Mouse (Mus musculus) embryo, embryonic 9.5 days (tissue): ENCODE data around the gene Wtap.
A peak's percentile ranks its signal among the peaks of the same experiment; 100 is the strongest.
"Not testable (repeated sequence)": the region's sequence is repeated elsewhere in the genome, so short reads cannot be mapped to it uniquely, and the experiment has no call there.

Source experiments
- DNase-seq: peaks from one replicate; pipeline ENCODE4 v3.0.0-alpha.2; 2017; ENCODE audit errors: extremely low spot score

The Wtap gene

GRCm38 (mm10) chr17:12994069-12994468 lies at the start of gene Wtap:
Gene Wtap, minus strand, starts transcription at chr17:12994169.
- no peak for DNase-seq

- DNase-seq: not testable (repeated sequence)
Measured at GRCm38 (mm10) chr17:13036627-13037192, 42.7 kb upstream of the Wtap start.

DNA sequence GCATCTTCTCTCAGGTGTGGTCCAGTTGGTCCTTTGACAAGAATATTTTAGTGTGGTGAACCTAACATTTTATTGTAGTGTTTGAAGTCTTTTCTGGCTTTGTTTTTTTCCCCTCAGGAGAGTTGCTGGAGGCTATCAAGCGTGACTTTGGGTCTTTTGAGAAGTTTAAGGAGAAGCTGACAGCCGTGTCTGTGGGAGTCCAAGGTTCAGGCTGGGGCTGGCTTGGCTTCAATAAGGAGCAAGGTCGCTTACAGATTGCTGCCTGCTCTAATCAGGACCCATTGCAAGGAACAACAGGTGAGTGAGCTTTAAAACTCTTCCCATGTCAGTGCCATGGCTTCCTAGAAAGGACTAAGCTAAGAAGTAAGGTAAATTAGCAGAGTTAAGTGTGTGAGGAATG lies 19.3 kb upstream of the Wtap start:
- DNase-seq: no peak

DNA sequence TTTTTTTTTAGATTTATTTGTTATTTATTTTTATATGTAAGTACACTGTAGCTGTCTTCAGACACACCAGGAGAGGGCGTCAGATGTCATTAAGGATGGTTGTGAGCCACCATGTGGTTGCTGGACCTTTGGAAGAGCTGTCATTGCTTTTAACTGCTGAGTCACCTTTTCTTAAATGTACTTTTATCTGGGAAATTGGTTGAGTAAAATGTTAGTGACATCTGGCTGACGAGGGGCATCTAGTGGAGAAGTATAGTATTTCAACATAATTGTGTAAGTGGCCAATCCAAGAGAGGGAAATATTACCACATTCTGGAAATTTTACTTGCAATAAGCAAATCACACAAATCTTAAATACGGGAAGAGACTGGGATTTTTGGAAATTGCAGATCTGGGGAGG lies 15.9 kb upstream of the Wtap start:
- peak; percentile 37 for DNase-seq

- peak; percentile 14 for DNase-seq
Measured at GRCm38 (mm10) chr17:13008528-13008927, 14.6 kb upstream of the Wtap start.

DNA sequence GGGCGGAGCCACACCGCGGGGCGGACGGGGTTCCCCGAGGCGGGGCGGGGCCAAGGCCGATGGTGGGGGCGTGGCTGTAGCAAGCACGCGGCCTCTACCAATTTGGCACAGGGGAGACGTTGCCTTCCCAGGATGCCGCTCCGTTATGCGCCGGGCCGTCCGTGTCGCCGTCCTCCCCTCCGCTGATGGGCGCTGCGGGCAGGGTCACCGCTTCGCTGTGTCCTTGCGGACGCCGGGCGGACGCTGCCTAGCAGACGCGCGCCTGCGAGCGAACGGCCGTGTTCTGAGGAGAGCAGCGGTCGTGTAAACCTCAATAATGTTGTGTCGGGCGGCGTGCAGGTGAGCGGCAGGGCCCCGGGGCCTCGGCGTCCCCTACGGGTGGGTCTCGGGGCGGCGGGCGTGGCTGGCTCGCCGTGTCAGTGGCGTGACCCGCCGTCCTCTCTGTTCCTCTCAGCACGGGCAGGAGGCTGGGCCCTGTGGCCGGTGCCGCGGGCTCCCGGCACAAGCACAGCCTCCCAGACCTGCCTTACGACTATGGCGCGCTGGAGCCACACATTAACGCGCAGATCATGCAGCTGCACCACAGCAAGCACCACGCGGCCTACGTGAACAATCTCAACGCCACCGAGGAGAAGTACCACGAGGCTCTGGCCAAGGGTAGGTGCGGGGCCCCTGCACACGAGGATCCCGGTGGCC lies 13.9 kb upstream of the Wtap start:
- DNase-seq: peak; percentile 99

GRCm38 (mm10) chr17:13006984-13007383 lies 13.0 kb upstream of the Wtap start:
- peak; percentile 16 for DNase-seq

DNA sequence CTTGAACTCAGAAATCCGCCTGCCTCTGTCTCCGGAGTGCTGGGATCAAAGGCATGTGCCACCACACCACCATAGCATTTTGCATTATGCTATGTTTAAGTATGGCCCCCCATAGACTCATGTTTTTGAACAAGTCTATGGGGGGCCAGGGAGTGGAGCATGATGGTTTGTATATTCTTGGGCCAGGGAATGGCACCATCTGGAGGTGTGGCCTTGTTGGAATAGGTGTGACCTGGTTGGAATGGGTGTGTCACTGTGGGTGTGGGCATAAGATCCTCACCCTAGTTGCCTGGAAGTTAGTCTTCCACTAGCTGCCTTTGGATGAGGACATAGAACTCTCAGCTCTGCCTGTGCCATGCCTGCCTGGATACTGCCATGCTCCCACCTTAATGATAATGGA lies 12.6 kb upstream of the Wtap start, which contains the start of gene Sod2:
Sod2 (plus strand) TSS at position 301 of the 400 bp plus-strand sequence.
- DNase-seq: not testable (repeated sequence)

- not testable (repeated sequence) for DNase-seq
Measured at GRCm38 (mm10) chr17:13004436-13004835, 10.5 kb upstream of the Wtap start.

DNA sequence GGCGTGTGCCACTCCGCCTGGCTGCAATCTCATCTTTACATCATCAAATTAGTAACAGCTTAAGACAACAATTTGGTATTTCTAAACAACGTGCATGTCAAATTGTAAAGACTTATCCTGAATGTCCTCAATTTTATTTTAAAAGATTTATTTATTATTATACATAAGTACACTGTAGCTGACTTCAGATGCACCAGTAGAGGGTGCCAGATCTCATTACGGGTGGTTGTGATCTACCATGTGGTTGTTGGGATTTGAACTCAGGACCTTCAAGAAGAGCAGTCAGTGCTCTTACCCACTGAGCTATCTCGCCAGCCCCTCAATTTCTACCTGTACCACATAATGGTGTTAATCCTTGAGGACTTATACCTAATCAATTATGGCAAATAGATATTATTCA lies 8.3 kb upstream of the Wtap start:
- not testable (repeated sequence) for DNase-seq

- DNase-seq: no peak
Measured at GRCm38 (mm10) chr17:12999069-12999468, 5.1 kb upstream of the Wtap start.

- DNase-seq: no peak
Measured at GRCm38 (mm10) chr17:12997890-12998289, 3.9 kb upstream of the Wtap start.

- DNase-seq: peak; percentile 6
Measured at GRCm38 (mm10) chr17:12996345-12996744, 2.4 kb upstream of the Wtap start.

GRCm38 (mm10) chr17:12992470-12992991 lies 1.4 kb downstream of the Wtap start:
- peak; percentile 94 for DNase-seq

GRCm38 (mm10) chr17:12991635-12992358 lies 2.2 kb downstream of the Wtap start:
- DNase-seq: peak; percentile 93

DNA sequence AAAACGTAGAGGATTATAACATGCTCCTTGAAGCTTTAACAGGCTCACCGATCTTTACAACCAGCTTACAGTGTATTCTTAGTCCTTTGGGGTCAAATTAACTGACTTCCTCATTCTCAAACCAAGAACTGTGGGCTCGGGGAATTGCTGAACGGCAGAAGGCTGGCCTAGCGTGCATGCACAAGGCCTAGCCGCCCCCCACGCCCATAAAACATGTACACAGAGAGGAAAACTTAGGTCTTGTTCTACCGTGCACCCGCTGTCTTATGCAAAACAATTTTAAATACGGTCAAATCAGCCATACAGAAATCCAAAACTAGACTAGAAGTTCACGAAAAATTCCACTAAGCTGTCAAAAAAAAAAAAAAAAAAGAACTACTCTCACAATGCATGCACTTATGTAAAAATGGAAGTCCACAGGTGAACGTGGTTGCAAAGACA lies 2.8 kb downstream of the Wtap start:
- DNase-seq: peak; percentile 19

DNA sequence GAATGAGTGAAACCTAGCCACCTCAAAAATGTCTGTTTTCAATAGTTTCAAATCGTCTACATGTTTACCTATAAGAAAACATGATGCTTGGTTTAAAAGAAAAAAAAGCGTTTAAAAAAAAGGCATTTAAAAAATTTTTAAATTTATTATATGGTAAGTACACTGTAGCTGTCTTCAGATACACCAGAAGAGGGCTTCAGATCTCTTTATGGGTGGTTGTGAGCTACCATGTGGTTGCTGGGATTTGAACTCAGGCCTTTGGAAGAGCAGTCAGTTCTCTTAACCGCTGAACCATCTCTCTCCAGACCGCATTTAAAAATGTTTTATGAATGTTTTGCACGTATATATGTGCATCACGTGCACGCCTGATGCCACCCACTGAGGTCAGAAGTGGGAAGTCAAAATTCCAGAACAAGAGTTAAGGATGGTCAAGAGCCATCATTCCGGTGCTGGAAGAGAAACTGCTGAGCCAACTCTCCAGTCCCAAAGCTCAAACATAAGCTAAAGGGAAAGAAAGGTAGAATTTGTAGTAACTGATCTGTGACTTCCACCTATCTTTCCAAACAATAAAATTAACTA lies 3.3 kb downstream of the Wtap start:
- DNase-seq: no peak

DNA sequence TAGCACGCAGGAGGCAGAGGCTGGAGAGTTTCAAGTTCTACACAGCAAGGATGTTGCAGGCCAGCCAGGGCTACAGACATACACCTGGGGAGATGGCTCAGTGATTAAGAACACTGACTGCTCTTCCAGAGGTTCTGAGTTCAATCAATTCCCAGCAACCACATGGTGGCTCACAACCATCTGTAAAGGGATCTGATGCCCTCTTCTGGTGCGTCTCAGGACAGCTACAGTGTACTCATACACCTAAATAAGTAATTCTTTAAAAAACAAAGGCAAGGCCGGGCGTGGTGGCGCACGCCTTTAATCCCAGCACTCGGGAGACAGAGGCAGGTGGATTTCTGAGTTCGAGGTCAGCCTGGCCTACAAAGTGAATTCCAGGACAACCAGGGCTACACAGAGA lies 5.9 kb downstream of the Wtap start:
- DNase-seq: not testable (repeated sequence)

GRCm38 (mm10) chr17:12983988-12984387 lies 10.0 kb downstream of the Wtap start:
- DNase-seq: no peak

GRCm38 (mm10) chr17:12978546-12978945 lies 15.4 kb downstream of the Wtap start:
- no peak for DNase-seq

DNA sequence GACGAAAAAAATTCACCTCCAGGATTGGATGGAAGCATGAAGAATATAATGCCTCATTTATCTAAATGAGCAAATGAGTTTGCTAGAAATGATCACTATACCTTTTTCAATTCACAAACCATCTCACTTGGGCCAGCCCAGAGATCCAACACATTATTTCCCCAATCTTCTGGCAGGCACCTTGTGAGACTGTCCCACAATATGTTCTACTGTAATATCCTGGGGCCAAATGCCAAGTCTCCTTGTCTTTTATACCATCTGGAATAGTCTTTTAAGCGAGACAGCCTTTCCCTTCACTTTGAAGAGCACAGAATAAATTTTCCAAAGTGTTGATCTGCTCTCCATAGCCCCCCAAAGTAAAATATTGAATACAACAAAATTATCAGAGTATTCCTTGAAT lies 20.1 kb downstream of the Wtap start:
- no peak for DNase-seq

DNA sequence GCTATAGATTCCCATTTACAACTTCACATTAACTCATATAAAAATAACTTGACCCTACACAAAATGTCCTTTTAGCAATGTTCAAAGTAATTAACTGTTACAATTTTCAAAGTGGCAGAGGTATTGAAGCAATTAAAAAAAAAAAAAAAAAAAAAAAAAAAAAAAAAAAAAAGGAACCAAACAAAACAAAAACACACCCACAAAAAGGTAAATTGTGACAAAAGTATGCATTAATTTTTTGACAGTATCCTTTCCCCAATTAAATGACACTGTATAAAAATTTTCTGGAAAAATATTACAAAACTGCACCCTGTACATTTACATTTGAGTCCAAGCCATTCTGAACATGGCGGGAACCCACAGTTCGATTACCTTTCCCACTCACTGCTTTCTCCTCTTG lies 26.8 kb downstream of the Wtap start:
- no peak for DNase-seq
